Mouse (Mus musculus): ENCODE results near the gene Adm2.

DNA sequence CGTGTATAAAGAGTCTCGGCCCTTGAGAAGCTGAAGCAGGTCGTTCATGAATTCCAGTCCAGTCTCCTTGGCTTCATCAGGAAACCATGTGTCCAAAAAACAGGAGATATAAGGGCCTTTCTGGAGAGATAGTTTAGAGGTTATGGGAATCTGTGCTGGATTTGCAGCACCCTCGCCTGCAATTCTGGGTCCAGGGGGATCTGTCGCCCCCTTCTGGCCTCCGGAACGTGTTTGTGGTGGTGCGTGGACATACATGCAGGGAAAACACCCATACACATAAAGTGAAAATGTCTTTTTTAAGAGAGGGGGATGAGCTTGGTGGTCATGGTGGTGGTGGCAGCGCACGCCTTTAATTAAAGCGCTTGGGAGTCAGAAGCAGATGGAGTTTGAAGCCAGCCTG, 6.4 kb upstream of the Adm2 start:
- TF ChIP-seq CTCF (IDR thresholded peaks at IDR 0.05; ENCODE audit: control insufficient read depth, insufficient read depth, insufficient replicate concordance, low read depth, low read length) (no peak), POLR2A (IDR thresholded peaks at IDR 0.05; ENCODE audit: control insufficient read depth, low read depth, low read length) (no peak)
